Mouse (Mus musculus): ENCODE measurements around the gene Gm10521.
A peak's percentile ranks its signal among the peaks of the same experiment; 100 is the strongest.
"Not testable (repeated sequence)": the region's sequence is repeated elsewhere in the genome, so short reads cannot be mapped to it uniquely, and the experiment has no call there.

Gm10521 gene

DNA sequence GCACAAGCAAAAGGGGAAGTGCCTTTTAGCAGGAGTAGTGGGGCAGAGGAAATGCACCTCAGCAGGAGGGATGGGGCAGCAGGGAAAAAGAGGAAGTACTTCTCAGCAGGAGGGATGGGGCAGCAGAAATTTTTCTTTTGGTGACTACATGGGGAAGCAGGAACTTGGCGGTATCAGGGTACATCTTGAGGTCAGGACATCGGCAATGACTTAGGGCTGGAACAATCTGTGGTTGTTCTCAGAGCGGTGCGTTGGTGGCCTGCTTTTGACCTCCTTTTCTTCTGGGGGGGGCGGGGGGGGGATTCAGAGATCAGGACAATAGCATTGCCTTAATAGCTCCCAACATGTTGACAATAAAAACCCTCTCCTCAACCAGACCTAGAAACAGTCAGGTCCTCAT lies at the start of gene Gm10521:
Gene Gm10521, plus strand, starts transcription at position 301 of the 400 bp plus-strand sequence.
- not testable (repeated sequence) for DNase-seq

DNA sequence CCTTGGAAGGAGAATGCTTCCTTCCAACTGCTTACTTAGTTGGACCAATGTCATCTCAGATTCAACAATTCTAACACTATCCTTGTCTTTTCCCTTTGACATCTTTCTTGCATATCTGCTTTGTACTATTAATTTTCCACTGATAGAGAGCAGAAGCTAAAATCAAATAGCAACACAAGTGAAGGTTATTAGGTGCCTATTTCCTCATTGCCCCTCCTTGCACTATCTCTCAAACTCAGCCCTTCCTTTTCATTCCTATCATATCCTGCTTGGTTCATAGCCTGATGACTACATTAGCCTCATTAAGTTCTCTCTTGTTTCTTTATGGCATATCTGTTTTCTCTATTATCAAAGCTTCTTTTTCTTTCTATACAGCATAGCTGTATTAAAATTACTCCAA lies 47.3 kb upstream of the Gm10521 start:
- DNase-seq = no peak

DNA sequence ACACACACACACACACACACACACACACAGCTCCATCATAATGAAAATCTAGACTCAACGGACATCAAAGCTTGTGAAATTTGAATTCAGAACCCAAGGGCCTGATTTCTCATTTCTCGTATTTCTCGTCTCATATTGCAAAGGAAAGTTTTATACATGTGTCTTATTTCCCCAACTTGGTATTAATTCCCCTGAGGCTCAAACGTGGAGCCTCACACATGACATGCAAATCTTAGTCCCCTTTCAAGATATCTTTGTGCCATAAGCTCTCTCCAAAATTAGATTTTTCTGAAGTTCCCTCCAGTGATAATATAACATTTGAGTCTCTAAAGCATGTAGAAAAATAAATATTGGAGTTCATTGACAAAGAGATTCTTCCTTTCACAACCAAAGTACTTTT lies 46.7 kb upstream of the Gm10521 start:
- DNase-seq = no peak

DNA sequence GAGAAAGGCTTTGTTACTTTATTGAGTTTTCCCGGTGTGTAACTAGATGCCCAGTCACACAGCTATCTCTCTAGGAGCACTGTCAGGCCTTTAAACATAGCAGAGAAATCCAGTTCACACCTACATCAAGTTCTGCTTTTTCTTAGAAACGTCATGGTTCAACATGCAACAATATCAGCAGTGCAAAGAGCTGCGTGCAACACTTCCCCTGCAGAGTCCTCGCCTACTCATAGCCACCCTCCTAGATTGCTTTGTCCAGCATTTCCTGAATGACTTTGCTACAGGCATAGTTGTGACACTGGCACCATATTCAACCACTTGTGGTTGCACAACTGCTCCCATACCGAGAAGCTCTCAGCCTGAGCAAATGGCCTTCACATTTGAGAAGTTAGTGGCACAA lies 46.0 kb upstream of the Gm10521 start:
- peak; percentile 9 for DNase-seq

DNA sequence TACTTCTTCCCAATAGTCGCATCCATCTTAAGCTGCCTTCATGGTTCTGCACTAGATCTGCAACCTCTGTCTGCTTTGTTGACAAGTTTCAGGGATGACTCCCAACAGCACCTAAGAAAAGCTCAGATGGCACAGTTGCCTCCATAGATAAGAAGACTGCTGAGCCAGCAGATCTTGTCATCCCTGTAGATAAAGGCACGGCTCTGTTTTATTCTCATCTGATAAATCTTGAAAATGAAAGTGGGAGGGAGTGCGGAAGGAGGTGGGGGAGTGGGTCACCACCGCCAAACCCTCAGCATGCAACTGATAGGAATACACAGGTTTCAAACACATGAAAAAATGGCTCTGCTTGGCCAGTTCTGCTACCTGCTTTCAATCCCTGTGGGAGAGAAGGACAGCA lies 30.0 kb upstream of the Gm10521 start:
- DNase-seq = no peak

DNA sequence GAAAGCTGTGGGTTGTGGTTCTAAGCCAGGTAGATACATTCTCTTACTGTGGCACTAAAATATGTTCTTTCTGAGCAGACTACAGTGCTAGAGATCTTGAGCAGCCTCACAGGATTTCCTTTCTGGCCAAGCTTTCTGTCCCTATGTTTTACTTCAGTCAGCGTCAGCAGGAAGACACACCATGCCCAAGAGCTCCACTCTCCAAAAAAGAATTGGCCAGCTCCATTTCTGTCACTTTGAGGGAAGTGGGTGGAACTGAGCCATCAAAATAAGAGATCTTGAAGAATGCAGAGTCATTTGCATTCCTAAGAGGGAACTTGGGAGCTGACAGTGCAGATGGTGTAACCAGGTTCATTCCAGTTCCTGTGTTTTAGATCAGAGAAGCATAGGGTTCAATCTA lies 8.5 kb upstream of the Gm10521 start:
- no peak for DNase-seq

DNA sequence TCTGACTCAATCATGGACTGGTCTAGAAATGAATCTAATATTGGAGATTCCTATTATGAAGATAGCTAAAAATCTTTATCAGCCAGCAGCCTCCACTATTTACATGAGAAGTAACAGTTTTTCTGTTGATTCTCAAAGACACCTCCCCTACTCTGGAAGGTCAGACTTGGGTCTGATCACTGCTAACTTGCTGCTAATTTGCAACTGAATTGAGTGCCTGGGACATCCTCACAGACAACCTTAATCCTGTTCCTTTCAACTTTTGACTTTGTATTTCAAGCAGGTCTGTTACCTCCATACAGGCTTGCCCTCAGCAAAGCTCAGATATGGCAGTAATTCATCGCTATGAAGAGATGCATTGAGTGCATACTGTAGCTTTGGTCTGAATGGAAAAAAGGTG lies 8.5 kb downstream of the Gm10521 start:
- DNase-seq = no peak

DNA sequence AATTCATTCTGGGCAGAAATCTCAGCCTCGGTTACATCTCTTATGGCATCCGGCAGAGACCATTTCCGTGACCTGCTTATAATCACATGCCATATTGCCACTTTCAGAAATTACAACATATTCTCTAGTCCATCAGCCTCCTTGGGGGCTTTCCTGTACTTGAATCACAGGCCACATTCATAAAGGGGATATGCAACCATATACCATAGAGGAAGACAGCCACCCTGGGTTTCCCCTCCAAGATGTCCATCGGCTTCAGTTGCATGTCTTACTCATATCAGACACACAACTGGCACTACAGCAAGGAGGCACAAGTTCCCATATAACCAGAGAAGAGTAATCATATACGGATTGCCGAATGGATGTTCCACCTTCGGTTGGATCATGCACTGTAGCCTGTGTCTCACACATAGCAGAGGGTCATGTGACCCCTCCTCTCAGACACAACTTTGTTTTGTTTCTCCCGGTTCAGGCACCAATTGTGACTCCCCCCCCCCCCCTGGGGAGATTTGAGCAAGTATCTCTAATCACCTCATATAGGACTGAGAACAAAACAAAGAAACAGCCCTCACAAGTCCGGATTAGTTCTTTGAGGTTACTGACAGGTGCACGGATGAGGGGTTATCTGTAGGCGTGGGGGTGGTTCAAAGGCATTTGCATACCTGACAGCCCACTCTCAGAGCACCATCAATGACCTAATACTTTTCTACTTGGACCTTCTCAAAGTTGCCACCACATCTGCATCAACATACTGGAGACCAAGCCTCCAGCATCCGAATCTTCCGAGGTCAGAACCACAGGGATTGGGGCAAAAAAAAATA lies 20.4 kb downstream of the Gm10521 start:
- DNase-seq = no peak

DNA sequence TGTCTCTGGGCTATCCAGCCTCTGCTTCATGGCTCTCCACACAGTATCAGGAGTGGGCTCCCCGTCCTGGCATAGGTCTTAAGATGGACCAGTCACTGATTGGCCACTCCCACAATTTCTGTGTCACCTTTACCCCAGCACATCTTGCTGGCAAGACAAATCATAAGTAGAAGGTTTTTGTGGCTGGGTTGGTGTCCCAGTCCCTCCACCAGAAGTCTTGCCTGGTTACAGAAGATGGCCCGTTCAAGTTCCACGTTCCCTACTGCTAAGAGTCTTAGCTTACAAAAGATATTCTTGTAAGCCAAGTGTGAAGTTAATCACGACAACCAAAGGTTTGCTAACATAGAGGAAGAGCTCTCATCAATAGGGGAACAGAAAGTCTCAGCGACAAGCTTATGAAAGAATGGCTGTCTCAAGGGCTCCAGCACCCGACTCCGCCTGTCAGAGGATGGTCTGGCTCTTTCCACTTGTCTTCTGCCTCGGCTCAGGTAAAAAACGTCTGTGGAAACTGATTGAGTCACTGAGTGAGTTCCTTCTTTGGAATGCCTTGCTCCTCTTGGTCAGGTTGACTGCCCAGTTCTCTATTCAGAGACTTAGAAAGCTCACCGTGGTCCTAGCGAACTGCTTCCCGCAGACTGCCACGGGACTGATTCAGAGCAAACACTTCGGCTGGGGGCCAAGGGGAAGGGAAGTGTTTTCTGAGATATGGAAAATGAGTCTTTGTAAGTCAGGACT lies 22.0 kb downstream of the Gm10521 start, which contains the start of gene Slamf6:
Gene Slamf6, plus strand, starts transcription at position 211 of the 735 bp plus-strand sequence.
- peak; percentile 5 for DNase-seq

DNA sequence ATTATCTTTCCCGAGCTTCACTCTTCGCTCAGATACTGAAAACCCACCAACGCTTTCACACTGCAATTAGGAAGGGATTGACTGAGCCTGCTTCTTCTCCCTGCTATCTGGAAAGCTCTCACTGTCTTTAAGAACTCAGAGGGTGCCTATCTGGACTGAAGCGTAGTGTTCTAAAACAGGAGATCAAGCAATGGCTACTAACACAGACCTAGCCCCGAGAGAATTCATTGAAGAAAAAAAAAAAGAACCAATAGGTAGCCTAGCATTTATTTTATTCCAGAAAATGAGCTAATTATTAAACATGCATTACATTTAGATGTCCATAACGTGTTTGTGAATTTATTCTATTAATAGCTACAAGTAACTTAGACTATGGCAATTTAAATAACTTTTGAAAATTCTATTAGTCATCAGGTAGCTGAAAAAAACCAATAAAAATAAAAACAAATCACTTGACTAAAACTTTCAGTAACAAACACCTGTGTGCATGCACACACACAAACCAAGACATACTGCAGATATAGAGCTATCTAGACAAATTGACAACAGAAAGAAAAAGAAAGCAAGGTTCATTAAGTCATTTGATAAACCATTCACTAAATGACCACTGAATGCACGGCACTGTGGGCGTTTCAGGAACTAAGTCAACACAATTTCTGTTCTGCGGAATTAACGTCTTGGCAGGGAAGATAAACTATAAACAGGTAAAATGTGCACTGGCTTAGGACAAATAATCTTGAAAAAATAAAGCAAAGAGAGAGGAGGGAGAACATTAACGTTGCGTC lies 22.9 kb downstream of the Gm10521 start:
- DNase-seq = no peak

DNA sequence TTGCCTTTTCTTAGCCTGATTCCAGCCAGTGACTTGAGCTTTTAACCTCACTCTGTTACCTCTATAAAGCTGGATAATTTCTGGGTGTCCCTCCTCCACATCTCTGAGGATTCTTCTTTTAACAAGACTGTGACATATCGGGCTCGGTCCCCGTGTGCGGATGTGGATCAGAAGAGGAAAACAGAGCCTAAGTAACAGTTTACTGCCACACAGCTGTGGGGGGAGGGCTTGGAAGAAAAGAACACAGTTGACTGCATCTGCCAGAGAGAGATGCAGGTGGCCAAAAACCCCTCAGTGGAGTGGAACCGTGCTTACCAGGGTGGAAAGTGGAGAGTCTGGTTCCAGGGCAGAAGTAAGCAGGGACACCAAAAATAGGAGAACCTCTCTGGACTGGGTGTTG lies 23.7 kb downstream of the Gm10521 start:
- no peak for DNase-seq

DNA sequence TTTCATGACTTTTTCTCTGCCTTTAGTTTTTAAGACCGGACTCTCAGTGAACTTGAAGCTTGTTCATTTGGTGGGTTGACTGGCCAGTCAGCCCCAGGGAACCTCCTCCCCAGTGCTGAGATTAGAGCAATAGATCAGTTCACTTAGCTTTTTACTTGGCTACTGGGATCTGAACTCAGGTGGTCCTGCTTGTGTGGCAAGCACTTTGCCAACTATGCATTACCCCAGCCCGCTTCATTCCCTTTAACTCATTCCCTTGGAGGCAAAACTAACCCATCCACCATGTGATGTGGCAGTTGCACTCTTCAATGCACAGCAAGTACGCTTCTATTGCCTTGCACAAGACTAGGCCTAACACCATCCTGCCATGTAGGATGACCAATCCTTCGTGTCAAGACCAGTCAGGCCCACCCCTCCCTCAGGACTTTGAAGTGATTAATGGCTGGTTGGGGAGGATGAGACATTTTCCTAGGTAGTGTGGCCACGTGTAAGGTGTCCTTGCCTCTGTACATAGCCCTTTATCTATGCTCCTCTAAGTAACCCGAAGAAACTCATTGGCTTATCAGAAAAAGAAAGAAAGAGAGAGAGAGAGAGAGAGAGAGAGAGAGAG lies 24.5 kb downstream of the Gm10521 start:
- DNase-seq = no peak

DNA sequence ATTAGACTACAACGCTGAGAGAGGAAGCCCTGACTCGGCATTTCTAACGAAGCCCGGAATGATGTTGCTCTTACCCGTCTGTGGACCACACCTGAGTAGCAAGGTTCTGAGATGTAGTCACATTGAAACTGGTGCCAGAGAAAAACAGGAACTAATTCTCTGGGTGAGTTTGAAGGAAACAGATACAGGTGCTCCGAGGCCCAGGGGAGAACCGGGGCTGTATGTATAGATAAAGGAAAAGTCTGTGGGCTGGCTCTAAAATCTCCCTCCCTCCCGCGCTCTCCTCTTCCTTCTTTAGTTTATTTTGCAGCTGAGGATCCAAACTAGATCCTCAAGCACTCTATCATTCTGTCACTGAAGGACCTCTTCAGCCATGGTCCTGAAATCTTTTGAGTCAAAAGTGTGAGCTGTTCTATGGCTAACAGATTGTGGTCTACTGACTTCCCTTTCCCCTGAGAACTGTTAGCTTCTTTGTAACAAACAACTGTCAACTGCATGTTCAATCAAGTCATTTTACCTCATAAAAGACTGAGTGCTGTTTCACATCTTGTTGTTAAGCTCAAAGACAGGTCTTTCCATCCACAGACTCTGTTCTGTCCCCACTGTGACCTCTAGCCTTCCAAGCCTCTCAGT lies 25.6 kb downstream of the Gm10521 start:
- DNase-seq = no peak

DNA sequence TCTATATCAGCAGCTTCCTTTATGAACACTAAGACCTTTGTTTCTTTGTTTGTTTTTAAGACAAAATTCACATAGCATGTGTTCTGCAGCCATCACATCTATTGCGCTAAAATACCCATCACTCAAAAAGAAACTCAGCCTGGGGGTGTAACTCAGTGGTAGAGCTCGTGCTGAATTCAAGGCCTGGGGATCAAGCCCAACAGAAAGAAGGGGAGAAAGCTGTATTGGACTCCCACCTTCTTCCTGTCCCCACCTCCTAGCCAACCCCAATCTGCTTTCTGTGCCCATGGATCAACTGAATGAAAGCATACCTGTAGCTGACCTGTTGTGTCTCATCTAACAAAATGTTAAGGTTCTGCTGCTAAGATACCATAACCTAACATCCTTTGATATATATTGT lies 26.2 kb downstream of the Gm10521 start:
- DNase-seq = no peak

DNA sequence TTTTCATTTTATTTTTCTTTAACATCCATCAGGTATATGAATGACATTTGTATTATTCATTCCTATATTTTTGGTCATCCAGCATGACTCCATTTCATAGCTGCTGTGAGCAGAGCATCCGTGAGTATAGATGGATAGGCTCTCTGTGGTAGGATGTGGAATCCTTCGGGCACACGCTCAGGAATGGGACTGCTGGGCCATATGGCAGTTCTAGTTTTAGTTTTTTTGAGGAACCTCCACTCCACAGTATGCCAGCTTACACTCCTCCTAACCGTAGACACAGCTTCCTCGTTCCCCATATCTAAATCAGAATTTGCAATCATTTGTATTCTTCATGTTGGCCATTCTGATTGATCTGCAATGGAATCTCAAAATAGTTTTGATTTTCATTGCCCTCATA lies 27.4 kb downstream of the Gm10521 start:
- no peak for DNase-seq

DNA sequence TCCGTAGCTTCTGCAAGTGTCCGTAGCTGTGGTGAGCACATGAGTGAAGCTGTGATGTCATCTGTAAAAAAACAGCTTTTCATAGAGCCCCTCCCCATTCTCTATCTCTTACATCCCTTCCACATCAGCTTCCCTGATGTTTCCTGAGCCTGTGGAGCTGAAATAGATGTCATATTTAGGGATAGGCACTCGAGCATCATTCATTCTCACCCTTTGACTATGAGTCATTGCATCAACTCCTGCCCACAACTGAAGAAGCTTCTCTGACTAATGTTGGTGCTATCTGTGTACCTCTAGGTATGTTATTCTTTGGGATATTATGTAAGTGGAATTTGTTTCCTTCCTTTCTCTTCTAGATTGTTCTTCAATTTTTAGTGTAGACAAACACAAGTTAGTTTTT lies 29.4 kb downstream of the Gm10521 start:
- DNase-seq = no peak

DNA sequence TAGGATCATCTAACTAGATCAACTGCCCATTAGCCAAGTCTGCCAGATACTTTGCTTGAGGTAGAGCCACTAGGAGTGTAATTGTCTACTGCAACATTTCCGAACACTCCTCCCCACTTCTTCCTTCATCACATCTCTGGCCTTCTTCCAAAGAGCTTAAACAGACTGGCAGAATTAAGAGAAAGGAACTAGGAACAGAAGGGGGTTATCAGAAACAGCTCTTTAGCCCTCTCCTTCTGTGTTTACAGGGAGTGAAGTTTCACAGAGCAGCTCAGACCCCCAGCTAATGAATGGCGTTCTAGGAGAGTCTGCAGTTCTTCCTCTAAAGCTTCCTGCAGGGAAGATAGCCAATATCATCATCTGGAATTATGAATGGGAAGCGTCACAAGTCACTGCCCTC lies 38.4 kb downstream of the Gm10521 start:
- DNase-seq = no peak

DNA sequence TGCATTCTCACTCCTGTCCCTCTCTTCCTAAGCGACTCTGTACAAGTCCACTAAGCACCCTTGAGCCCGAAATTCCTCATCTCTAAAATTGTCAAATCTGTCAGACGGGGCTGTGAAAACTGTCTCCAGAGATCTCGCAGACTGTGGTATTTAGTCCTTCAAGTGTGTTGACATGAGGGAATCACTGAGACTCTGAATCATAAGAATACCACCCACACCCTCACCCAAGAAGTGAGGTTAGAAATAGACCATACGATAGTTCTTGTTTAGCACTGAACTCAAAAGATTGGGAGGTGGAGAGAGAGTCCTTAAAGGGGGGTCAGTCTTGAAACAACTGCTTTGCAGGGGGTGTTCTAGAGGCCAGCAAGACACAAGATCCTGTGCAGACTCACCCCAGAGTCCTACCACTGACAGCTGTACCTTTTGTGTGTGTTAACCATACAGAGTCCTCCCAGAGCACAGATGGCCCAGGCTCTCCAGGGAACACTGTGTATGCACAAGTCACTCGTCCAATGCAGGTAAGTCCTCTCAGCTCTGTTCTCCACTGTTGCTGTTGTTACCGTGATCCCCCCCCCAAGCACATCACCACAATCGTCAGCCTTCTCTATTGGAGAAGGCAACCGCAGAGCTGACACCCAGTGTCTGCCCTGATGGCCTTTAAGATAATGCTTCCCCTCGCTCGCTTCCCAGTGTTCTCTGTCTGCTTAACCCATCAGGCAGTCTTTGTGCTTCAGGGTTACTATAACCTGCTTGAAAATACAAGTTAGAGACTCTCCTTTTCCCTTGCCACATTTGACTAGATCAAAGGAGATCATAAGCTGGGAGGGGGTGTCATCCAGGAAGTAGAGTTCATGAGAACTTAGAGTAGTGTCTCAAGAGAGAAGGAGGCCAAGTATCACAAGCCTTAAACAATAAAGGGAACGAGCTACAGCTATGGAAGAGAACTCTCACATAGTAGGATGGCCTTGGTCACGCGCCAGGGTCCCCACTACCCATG lies 43.8 kb downstream of the Gm10521 start:
- DNase-seq = no peak

DNA sequence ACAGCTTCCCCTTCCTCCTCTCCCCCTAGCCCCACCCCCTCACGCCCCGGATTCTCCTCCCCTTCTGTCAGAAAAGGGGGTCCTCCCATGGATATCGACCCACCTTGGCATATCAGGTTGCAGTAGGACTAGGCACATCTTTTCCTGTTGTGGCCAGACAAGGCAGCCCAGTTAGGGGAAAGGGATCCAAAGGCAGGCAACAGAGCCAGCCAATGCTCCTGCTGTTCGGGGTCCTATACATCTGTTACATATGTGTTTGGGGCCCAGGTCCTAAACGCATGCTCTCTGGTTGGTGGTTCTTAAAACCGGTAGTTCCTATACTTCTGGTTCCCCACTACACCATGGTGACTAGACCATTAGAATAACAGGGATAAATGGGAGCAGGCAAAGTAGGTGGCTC lies 45.2 kb downstream of the Gm10521 start:
- no peak for DNase-seq

DNA sequence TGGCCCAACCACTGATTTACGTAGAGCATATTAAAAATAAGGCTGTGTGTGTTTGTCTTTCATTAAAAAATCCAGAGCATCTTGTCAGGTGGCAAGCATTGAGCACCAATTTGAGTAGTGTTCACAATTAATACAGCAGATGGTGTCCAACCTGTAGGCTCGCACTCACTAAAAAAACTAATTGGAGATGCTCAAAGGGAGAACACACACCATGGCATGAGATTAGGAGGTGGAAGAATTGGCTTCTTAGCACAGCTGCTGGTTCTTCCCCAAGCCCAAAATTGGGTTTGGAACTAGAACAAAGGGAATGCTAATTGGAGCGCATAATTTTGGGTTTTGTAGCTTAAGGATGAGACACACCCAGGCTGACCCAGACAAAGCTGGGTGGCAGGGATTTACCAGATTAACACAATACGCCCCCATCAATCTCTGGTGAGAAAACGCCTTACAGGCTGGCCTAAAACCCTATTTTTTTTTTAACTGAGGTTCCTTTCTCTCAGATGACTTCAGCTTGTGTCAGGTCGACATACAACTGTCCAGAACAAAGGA lies 51.1 kb downstream of the Gm10521 start:
- DNase-seq = no peak

All from lung, postnatal 14 days (tissue).